Mouse (Mus musculus): ENCODE measurements around the gene Camk1d. TPM values are rescaled to one million over a fixed set of nuclear protein-coding genes. Genes with fewer than 3 reads are reported as not detected.

The Camk1d gene
- polyA plus RNA-seq, 2 experiments = 0.63 to 0.83 TPM

GRCm38 (mm10) chr2:5749210-5749609 is 34.9 kb upstream of the Camk1d start:
- no peak overlapping the region for H3K9ac ChIP-seq (replicated peaks)
- H3K4me2 ChIP-seq (ENCODE audit: low read depth) = no peak overlapping the region
- no peaks in the 10 kb centered on the region for H3K27me3 ChIP-seq (ENCODE audit: control insufficient read depth, insufficient read depth, low read length)
- WGBS (ENCODE audit: insufficient replicate concordance) = 62% methylated on average over 6 of the region's 6 CpGs
- H3K9me3 ChIP-seq (ENCODE audit: control insufficient read depth, low read length) = no peaks in the 10 kb centered on the region
- no peak for TF ChIP-seq EP300 (IDR thresholded peaks at IDR 0.05; ENCODE audit: low read depth)
- TF ChIP-seq CTCF (IDR thresholded peaks at IDR 0.05; ENCODE audit: low read depth) = no peak
- H3K4me1 ChIP-seq (replicated peaks; ENCODE audit: control insufficient read depth in 2 of 2, insufficient read depth in 2 of 2, low read length in 1 of 2) = no peaks in the 10 kb centered on the region
- H3K27ac ChIP-seq = no peak overlapping the region
- no peak overlapping the region for H3K4me3 ChIP-seq (ENCODE audit: insufficient read depth in 1 of 2, low read depth in 2 of 2, low read length in 2 of 2)
- DNase-seq (ENCODE audit: low read depth in 3 of 3, low spot score in 3 of 3) (no peak), ATAC-seq (ENCODE audit: insufficient read depth) (no peak)
- H3K36me3 ChIP-seq (replicated peaks; ENCODE audit: control insufficient read depth, insufficient read depth, low read depth) = no peaks in the 10 kb centered on the region

- DNase-seq (ENCODE audit: low read depth in 3 of 3, low spot score in 3 of 3) (no peak), ATAC-seq (ENCODE audit: insufficient read depth) (no peak)
- Histone ChIP-seq H3K4me3 (ENCODE audit: insufficient read depth in 1 of 2, low read depth in 2 of 2, low read length in 2 of 2) (no peak overlapping the region), H3K27ac (no peak overlapping the region), H3K4me2 (ENCODE audit: low read depth) (no peak overlapping the region), H3K4me1 (replicated peaks; ENCODE audit: control insufficient read depth in 2 of 2, insufficient read depth in 2 of 2, low read length in 1 of 2) (no peaks in the 10 kb centered on the region), H3K36me3 (replicated peaks; ENCODE audit: control insufficient read depth, insufficient read depth, low read depth) (no peaks in the 10 kb centered on the region), H3K9ac (replicated peaks) (no peak overlapping the region), H3K9me3 (ENCODE audit: control insufficient read depth, low read length) (no peaks in the 10 kb centered on the region), H3K27me3 (ENCODE audit: control insufficient read depth, insufficient read depth, low read length) (no peaks in the 10 kb centered on the region)
- TF ChIP-seq CTCF (IDR thresholded peaks at IDR 0.05; ENCODE audit: low read depth) = no peak
- no peak for TF ChIP-seq EP300 (IDR thresholded peaks at IDR 0.05; ENCODE audit: low read depth)
- WGBS (ENCODE audit: insufficient replicate concordance) = 48% methylated on average over 5 of the region's 5 CpGs
Measured at GRCm38 (mm10) chr2:5747545-5748043, 33.3 kb upstream of the Camk1d start.

GRCm38 (mm10) chr2:5746529-5746928 is 32.2 kb upstream of the Camk1d start:
- ATAC-seq (ENCODE audit: insufficient read depth) = no peak
- Histone ChIP-seq H3K4me3 (ENCODE audit: insufficient read depth in 1 of 2, low read depth in 2 of 2, low read length in 2 of 2) (no peak overlapping the region), H3K9me3 (ENCODE audit: control insufficient read depth, low read length) (no peaks in the 10 kb centered on the region), H3K9ac (replicated peaks) (no peak overlapping the region), H3K4me1 (replicated peaks; ENCODE audit: control insufficient read depth in 2 of 2, insufficient read depth in 2 of 2, low read length in 1 of 2) (no peaks in the 10 kb centered on the region), H3K36me3 (replicated peaks; ENCODE audit: control insufficient read depth, insufficient read depth, low read depth) (no peaks in the 10 kb centered on the region), H3K27ac (no peak overlapping the region), H3K4me2 (ENCODE audit: low read depth) (no peak overlapping the region), H3K27me3 (ENCODE audit: control insufficient read depth, insufficient read depth, low read length) (no peaks in the 10 kb centered on the region)
- no peak for DNase-seq (ENCODE audit: low read depth in 3 of 3, low spot score in 3 of 3)
- TF ChIP-seq EP300 (IDR thresholded peaks at IDR 0.05; ENCODE audit: low read depth) (no peak), CTCF (IDR thresholded peaks at IDR 0.05; ENCODE audit: low read depth) (no peak)
- WGBS (ENCODE audit: insufficient replicate concordance) = 68% methylated on average over 12 of the region's 12 CpGs

- Histone ChIP-seq H3K9ac (replicated peaks) (no peak overlapping the region), H3K4me2 (ENCODE audit: low read depth) (no peak overlapping the region), H3K4me1 (replicated peaks; ENCODE audit: control insufficient read depth in 2 of 2, insufficient read depth in 2 of 2, low read length in 1 of 2) (no peaks in the 10 kb centered on the region), H3K27ac (no peak overlapping the region), H3K4me3 (ENCODE audit: insufficient read depth in 1 of 2, low read depth in 2 of 2, low read length in 2 of 2) (no peak overlapping the region), H3K36me3 (replicated peaks; ENCODE audit: control insufficient read depth, insufficient read depth, low read depth) (no peaks in the 10 kb centered on the region), H3K9me3 (ENCODE audit: control insufficient read depth, low read length) (no peaks in the 10 kb centered on the region), H3K27me3 (ENCODE audit: control insufficient read depth, insufficient read depth, low read length) (no peaks in the 10 kb centered on the region)
- no peak for DNase-seq (ENCODE audit: low read depth in 3 of 3, low spot score in 3 of 3)
- WGBS (ENCODE audit: insufficient replicate concordance) = 71% methylated on average over 8 of the region's 8 CpGs
- TF ChIP-seq CTCF (IDR thresholded peaks at IDR 0.05; ENCODE audit: low read depth) (no peak), EP300 (IDR thresholded peaks at IDR 0.05; ENCODE audit: low read depth) (no peak)
- no peak for ATAC-seq (ENCODE audit: insufficient read depth)
Measured at GRCm38 (mm10) chr2:5743886-5744285, 29.6 kb upstream of the Camk1d start.

DNA sequence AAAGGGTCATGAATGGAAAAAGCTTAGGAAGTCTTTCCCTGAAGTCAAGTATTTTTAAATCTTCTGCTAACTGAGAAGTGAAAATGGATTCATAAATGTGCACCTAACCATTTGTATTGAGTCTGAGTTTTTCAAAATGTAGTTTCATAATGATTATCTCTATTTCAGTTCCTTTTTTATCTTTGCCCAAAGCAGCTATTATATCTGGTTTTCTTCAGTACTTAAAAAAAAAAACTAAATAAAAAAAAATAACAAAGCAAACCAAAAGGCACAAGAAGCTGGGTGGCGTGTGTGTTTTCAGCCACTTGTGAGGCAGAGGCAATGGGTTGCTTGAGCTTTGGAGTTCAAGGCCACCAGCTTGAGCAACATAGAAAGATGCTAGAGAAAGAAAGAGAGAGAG is 26.6 kb upstream of the Camk1d start:
- H3K36me3 ChIP-seq (replicated peaks; ENCODE audit: control insufficient read depth, insufficient read depth, low read depth) = no peaks in the 10 kb centered on the region

More for the DNA sequence above, 26.6 kb upstream of the Camk1d start:
- H3K4me2 ChIP-seq (ENCODE audit: low read depth) = no peak overlapping the region
- no peak overlapping the region for H3K4me3 ChIP-seq (ENCODE audit: insufficient read depth in 1 of 2, low read depth in 2 of 2, low read length in 2 of 2)
- no peak overlapping the region for H3K9ac ChIP-seq (replicated peaks)
- H3K27ac ChIP-seq = no peak overlapping the region
- ATAC-seq (ENCODE audit: insufficient read depth) (no peak), DNase-seq (ENCODE audit: low read depth in 3 of 3, low spot score in 3 of 3) (no peak)
- H3K9me3 ChIP-seq (ENCODE audit: control insufficient read depth, low read length) = no peaks in the 10 kb centered on the region
- no peak for TF ChIP-seq EP300 (IDR thresholded peaks at IDR 0.05; ENCODE audit: low read depth)
- no peak for TF ChIP-seq CTCF (IDR thresholded peaks at IDR 0.05; ENCODE audit: low read depth)
- H3K4me1 ChIP-seq (replicated peaks; ENCODE audit: control insufficient read depth in 2 of 2, insufficient read depth in 2 of 2, low read length in 1 of 2) = no peaks in the 10 kb centered on the region
- WGBS (ENCODE audit: insufficient replicate concordance) = 62% methylated on average over 1 of the region's 1 CpGs
- no peaks in the 10 kb centered on the region for H3K27me3 ChIP-seq (ENCODE audit: control insufficient read depth, insufficient read depth, low read length)

All from liver, embryonic 14.5 days (tissue).